ENCODE assay signal across 34 mouse cellular contexts in genomic region chr1:58228916-58229315, GRCm38 (mm10). TPM values are rescaled to one million over a fixed set of nuclear protein-coding genes. Genes with fewer than 3 reads are reported as not detected.
"Had no signal": no experiment of that assay in that cellular context is flagged by ENCODE, and none has a peak within 500 bp of the region (broad histone marks: within the 10 kb centered on the region; RNA-seq: fewer than 3 reads in every experiment).

No protein-coding gene starts in this region.

- H3K27ac ChIP-seq: embryonic facial prominence, embryonic 10.5 days; embryonic facial prominence, embryonic 12.5 days; embryonic facial prominence, embryonic 13.5 days; embryonic facial prominence, embryonic 15.5 days; forebrain, embryonic 10.5 days; forebrain, embryonic 12.5 days; forebrain, embryonic 13.5 days; forebrain, embryonic 15.5 days; gastrocnemius, adult 2 months had no signal

- H3K9ac ChIP-seq: embryonic facial prominence, embryonic 12.5 days; embryonic facial prominence, embryonic 13.5 days; embryonic facial prominence, embryonic 15.5 days; forebrain, embryonic 12.5 days; forebrain, embryonic 13.5 days; forebrain, embryonic 15.5 days; forebrain, postnatal 0 days had no signal

- H3K4me1 ChIP-seq: embryonic facial prominence, embryonic 12.5 days; embryonic facial prominence, embryonic 13.5 days; embryonic facial prominence, embryonic 15.5 days; forebrain, embryonic 12.5 days; forebrain, embryonic 13.5 days; forebrain, embryonic 15.5 days had no signal

- H3K36me3 ChIP-seq: embryonic facial prominence, embryonic 10.5 days; embryonic facial prominence, embryonic 12.5 days; embryonic facial prominence, embryonic 13.5 days; embryonic facial prominence, embryonic 15.5 days; forebrain, embryonic 10.5 days; forebrain, embryonic 12.5 days; forebrain, embryonic 15.5 days had no signal

- H3K27me3 ChIP-seq: embryonic facial prominence, embryonic 12.5 days; embryonic facial prominence, embryonic 13.5 days; embryonic facial prominence, embryonic 15.5 days; forebrain, embryonic 12.5 days; forebrain, embryonic 13.5 days; forebrain, embryonic 15.5 days had no signal

- DNase-seq: cerebellum, adult 8-10 months; cerebellum, adult 9-10 months; cerebellum, adult 9-11 months; cerebellum, postnatal 10 days; cerebellum, postnatal 14 days; cerebellum, postnatal 25 days; cerebellum, postnatal 36 days; embryo, embryonic 11 days; forebrain, postnatal 0 days; gastrocnemius, adult 2 months; gastrocnemius, postnatal 10 days; gastrocnemius, postnatal 14 days; gastrocnemius, postnatal 25 days; gastrocnemius, postnatal 36 days; heart, adult 18-20 months had no signal

- H3K4me3 ChIP-seq: embryonic facial prominence, embryonic 10.5 days; embryonic facial prominence, embryonic 12.5 days; embryonic facial prominence, embryonic 13.5 days; embryonic facial prominence, embryonic 15.5 days; erythroblast, embryonic 14.5 days; forebrain, embryonic 10.5 days; forebrain, embryonic 12.5 days; forebrain, embryonic 13.5 days; forebrain, embryonic 15.5 days; gastrocnemius, adult 2 months had no signal

- H3K9me3 ChIP-seq: embryonic facial prominence, embryonic 10.5 days; embryonic facial prominence, embryonic 12.5 days; embryonic facial prominence, embryonic 13.5 days; embryonic facial prominence, embryonic 15.5 days; forebrain, embryonic 10.5 days; forebrain, embryonic 12.5 days; forebrain, embryonic 13.5 days; forebrain, embryonic 15.5 days had no signal

RNA-seq across cellular contexts. Expression of gene Aox4, which starts 18.7 kb away (rescaled TPM):
- total RNA-seq: gastrocnemius, adult 2 months; gastrocnemius, adult 8-10 months; gastrocnemius, postnatal 25 days; granulocyte monocyte progenitor cell, adult 5-6 weeks; heart, adult 18-20 months; heart, adult 8-10 months had no signal
- polyA plus RNA-seq: embryonic facial prominence, embryonic 11.5 days; erythroblast, embryonic 14.5 days; forebrain, embryonic 10.5 days; forebrain, embryonic 12.5 days; gonadal fat pad, adult 2 months had no signal

RNA-seq across cellular contexts. Expression of gene Aox2, which starts 49.2 kb away (rescaled TPM):
- total RNA-seq: gastrocnemius, postnatal 25 days; granulocyte monocyte progenitor cell, adult 5-6 weeks; heart, adult 8-10 months had no signal
- polyA plus RNA-seq: cortical plate, adult 2 months; embryonic facial prominence, embryonic 11.5 days; erythroblast, embryonic 14.5 days; forebrain, embryonic 11.5 days; forebrain, embryonic 13.5 days; forebrain, embryonic 14.5 days; forebrain, embryonic 15.5 days; forebrain, embryonic 16.5 days; forebrain, postnatal 0 days; gonadal fat pad, adult 2 months; heart, embryonic 11.5 days had no signal
